Mouse (Mus musculus): ENCODE data around the gene Sertad1. TPM values are rescaled to one million over a fixed set of nuclear protein-coding genes. Genes with fewer than 3 reads are reported as not detected.
"Not testable (repeated sequence)": the region's sequence is repeated elsewhere in the genome, so short reads cannot be mapped to it uniquely, and the experiment has no call there.

Gene Sertad1
- polyA plus RNA-seq, 1 experiment from 2014 or later: 17.5 TPM

DNA sequence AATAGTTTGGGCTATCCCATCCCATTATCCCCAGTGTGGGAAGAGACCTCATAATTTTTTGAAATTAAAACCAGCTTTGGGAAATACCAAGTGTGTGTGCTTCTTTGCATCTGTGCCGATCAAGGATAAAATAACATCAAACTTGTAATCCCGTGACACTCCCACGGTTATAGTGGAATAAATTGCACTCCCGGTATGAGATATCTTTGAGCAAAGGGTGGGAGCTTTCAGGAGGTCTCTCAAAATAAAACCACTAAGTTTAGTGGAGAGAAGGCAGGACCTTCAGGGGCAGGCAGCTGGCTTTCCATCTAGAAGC is 3.5 kb downstream of the Sertad1 start:
- no peak for ATAC-seq (ENCODE audit: low FRiP score)
- 49% methylated on average over 4 of the region's 4 CpGs for WGBS
- H3K9me3 ChIP-seq (replicated peaks): no peaks in the 10 kb centered on the region
- peaks cover 21% of the 10 kb centered on the region for H3K4me1 ChIP-seq
- peak overlapping the region; percentile 59 for H3K9ac ChIP-seq
- peaks cover 5% of the 10 kb centered on the region; the same call in 1 of the 2 replicates for H3K36me3 ChIP-seq
- peak overlapping the region; percentile 58 for H3K4me2 ChIP-seq (replicated peaks)
- H3K4me3 ChIP-seq: peak overlapping the region; percentile 31
- peaks cover 18% of the 10 kb centered on the region; the same call in 1 of the 2 replicates for H3K27me3 ChIP-seq
- H3K27ac ChIP-seq: peak overlapping the region; percentile 67

DNA sequence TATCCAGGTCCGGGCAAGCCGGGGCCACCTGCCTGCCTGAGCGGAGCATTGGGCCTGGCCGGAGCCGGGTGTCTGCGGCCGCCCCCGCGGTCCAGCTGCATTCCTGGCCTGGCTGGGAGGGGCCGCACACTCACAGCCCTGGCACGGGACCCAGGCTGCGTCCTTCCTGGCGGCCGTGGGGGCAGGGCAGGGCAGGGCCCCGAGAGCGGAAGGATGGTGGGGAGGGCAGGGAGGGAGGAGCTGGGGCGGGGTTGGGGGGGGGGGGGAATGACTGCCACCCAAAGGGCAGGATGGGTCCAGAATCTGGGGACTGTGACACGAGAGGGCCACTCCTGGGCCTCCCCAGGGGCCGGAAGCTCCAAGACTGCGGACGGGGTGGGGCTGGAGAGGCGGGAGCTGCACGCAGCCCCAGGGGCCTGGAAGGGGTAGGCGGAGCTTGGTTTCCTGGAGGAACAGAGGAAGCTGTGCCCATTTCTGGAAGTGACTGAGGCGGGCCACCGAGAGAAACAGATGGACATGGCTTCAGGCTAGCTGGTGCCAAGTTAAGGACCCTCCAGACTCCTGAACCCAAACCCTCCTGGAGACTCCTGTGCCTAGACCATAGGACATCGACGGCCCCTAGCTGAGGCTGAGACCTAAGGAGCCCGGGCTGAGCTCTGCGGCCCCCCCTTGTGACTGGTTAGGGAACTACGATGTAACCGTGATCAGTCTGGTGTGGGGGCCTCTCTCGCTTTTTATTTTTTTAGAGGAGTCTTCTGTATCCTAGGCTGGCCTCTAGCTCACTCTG is 4.0 kb downstream of the Sertad1 start:
- Histone ChIP-seq H3K9me3 (replicated peaks) (no peaks in the 10 kb centered on the region), H3K27me3 (peaks cover 12% of the 10 kb centered on the region; the same call in 1 of the 2 replicates), H3K4me1 (peaks cover 21% of the 10 kb centered on the region), H3K36me3 (peaks cover 5% of the 10 kb centered on the region; the same call in 1 of the 2 replicates), H3K4me2 (replicated peaks) (peak overlapping the region; percentile 58), H3K4me3 (peak overlapping the region; percentile 31), H3K9ac (peak overlapping the region; percentile 59), H3K27ac (peak overlapping the region; percentile 67)
- ATAC-seq (ENCODE audit: low FRiP score): no peak; the same call in 1 of the 2 replicates
- WGBS: 3% methylated on average over 27 of the region's 33 CpGs

DNA sequence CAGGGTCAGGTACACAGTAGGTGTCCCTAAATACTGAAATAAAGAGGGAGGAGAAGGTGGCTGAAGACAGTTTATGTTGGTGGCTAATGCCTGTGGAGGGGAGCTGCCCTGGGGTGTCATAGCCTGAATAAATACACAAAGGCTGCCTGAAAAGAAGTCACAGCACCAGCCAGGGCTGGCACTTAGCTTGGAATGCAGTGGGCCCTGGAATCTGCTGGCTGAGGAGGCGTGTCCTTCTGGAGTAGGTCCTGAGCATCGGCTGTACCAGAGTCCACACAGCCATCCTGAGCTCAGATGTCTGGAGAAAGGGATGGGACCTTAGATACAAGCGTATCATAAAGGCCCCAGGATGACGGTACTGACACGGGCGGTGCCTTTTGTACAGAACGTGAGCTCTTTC is 5.1 kb downstream of the Sertad1 start:
- Histone ChIP-seq H3K9ac (no peak overlapping the region), H3K4me2 (replicated peaks) (no peak overlapping the region), H3K27me3 (0 out of 2 replicates have a peak, but pooled peaks cover 11% of the 10 kb centered on the region), H3K36me3 (peaks cover 5% of the 10 kb centered on the region; the same call in 1 of the 2 replicates), H3K4me1 (peaks cover 21% of the 10 kb centered on the region), H3K4me3 (no peak overlapping the region), H3K27ac (no peak overlapping the region), H3K9me3 (replicated peaks) (no peaks in the 10 kb centered on the region)
- ATAC-seq (ENCODE audit: low FRiP score): no peak
- 73% methylated on average over 7 of the region's 7 CpGs for WGBS

DNA sequence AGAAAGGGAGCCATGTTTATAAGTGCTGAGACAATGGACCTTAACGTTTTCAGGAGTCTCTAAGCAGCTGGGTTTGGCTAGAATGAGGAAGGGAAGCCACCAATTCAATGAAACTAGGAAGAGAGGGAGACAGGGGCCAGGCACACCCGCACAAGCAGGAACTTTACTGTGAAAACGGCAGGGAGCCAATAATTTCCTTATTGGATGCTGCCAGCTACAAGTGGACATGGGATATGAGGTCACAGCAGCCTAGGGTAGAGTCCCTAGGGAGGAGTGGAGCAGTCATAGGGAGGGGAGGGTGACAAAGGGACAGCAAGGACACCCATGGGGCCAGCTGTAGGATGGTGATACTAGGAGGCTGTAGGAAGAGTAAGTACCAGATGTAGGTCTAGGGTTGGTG is 6.3 kb downstream of the Sertad1 start:
- 79% methylated on average over 3 of the region's 3 CpGs for WGBS
- no peak overlapping the region for H3K9ac ChIP-seq
- peaks cover 15% of the 10 kb centered on the region for H3K4me1 ChIP-seq
- no peak overlapping the region for H3K4me2 ChIP-seq (replicated peaks)
- H3K9me3 ChIP-seq (replicated peaks): no peaks in the 10 kb centered on the region
- no peak for ATAC-seq (ENCODE audit: low FRiP score)
- no peak overlapping the region for H3K27ac ChIP-seq
- 0 out of 2 replicates have a peak, but pooled peaks cover 11% of the 10 kb centered on the region for H3K27me3 ChIP-seq
- peaks cover 5% of the 10 kb centered on the region; the same call in 1 of the 2 replicates for H3K36me3 ChIP-seq
- no peak overlapping the region for H3K4me3 ChIP-seq

DNA sequence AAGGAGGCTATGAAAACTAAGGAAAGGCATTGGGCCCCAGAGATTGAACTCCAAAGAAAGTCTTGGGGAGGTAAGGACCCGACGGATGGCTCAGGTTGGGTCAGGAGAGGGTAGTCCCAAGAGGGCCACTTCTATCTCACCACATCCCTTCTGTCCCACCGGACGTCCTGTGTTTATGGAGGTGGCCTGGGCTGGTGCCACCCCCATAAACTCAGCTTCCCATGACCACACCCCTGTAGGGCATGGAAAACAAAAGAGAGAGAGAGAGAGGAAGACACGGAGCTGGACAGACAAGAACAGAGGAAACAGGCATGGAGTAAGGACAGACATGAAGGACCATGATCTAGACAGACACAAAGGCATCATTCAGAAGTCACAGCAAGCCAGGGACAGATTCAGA is 6.7 kb downstream of the Sertad1 start:
- ATAC-seq (ENCODE audit: low FRiP score): no peak
- peaks cover 5% of the 10 kb centered on the region; the same call in 1 of the 2 replicates for H3K36me3 ChIP-seq
- no peak overlapping the region for H3K4me3 ChIP-seq
- H3K27me3 ChIP-seq: 0 out of 2 replicates have a peak, but pooled peaks cover 11% of the 10 kb centered on the region
- H3K9me3 ChIP-seq (replicated peaks): no peaks in the 10 kb centered on the region
- H3K9ac ChIP-seq: no peak overlapping the region
- H3K27ac ChIP-seq: no peak overlapping the region
- no peak overlapping the region for H3K4me2 ChIP-seq (replicated peaks)
- peaks cover 11% of the 10 kb centered on the region for H3K4me1 ChIP-seq
- WGBS: 83% methylated on average over 5 of the region's 5 CpGs

DNA sequence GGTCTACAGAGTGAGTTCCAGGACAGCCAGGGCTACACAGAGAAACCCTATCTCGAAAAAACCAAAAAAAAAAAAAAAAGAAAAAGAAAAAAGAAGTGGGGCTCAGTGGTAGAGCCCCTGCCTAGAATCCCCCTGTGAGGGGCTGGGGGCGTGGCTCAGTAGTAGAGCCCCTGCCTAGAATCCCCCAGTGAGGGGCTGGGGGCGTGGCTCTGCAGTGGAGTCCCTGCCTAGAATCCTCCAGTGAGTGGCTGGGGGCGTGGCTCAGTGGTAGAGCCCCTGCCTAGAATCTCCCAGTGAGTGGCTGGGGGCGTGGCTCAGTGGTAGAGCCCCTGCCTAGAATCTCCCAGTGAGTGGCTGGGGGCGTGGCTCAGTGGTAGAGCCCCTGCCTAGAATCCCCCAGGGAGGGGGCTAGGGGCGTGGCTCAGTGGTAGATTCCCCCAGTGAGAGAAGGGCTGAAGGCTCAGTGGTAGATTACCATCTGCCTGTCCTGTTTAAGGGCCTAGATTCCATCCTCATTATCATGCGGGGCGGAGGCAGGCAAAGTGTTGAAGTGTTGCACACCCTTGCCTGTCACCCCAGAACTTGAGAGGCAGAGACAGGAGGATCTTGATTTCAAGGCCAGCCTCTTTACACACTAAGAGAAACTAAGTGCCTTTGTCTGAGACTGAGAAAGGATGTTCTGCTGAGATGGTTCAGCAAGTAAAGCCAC is 8.1 kb downstream of the Sertad1 start:
- H3K4me2 ChIP-seq (replicated peaks); H3K9ac ChIP-seq; H3K36me3 ChIP-seq; H3K27me3 ChIP-seq; ATAC-seq (ENCODE audit: low FRiP score); H3K4me3 ChIP-seq; H3K27ac ChIP-seq; H3K9me3 ChIP-seq (replicated peaks): not testable (repeated sequence)
- WGBS: 90% methylated on average over 9 of the region's 9 CpGs
- peaks cover 10% of the 10 kb centered on the region for H3K4me1 ChIP-seq

DNA sequence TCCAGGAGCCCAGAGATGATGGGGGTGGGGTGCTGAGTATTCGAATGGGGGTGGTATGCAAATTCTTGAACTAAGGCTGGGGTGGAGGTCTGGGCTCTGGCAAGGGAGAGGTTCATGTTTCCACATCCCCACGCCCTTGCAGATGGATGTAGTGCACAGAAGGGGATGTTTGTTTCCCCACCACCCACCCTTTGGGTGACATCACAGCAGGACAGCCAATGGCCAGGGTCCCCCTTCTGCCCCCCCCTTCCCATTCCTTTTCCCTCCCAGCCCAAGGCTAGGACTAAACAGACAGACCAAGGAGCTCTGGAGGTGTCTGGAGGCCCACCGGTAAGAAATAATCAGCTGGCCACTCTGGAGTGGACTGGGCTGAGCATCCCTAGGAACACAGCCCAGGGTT is 12.3 kb downstream of the Sertad1 start, which contains the start of gene Prx:
Prx (plus strand) TSS at position 289 of the 400 bp plus-strand sequence.
- H3K27me3 ChIP-seq: no peaks in the 10 kb centered on the region
- no peaks in the 10 kb centered on the region for H3K4me1 ChIP-seq
- no peaks in the 10 kb centered on the region for H3K36me3 ChIP-seq
- H3K9ac ChIP-seq: no peak within 1 kb of the TSS
- H3K4me2 ChIP-seq (replicated peaks): no peak within 1 kb of the TSS
- no peak for ATAC-seq (ENCODE audit: low FRiP score)
- no peak within 1 kb of the TSS for H3K4me3 ChIP-seq
- no peaks in the 10 kb centered on the region for H3K9me3 ChIP-seq (replicated peaks)
- no peak within 1 kb of the TSS for H3K27ac ChIP-seq
- 46% methylated on average over 3 of the region's 3 CpGs for WGBS

DNA sequence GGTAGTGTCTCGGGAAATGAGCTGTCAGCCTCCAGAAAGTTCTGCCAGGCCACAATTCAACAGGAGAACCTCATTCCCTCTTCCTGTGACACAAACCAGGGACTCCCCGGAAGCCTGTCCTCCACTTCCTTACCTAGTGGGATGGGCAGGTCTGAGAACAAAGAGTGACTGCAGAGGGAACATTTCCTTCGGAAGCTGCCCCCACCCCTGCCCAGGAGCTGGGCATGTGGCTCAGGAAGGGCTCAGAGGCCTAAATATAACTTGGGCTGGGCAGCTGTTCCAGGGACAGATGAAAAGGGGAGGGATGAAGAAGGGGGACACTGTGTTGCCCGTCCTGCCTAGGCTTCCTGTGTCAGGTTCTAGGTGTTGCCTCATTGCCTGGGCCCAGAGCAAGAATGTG is 14.9 kb downstream of the Sertad1 start:
- Histone ChIP-seq H3K9ac (no peak overlapping the region), H3K36me3 (no peaks in the 10 kb centered on the region), H3K4me2 (replicated peaks) (no peak overlapping the region), H3K27me3 (no peaks in the 10 kb centered on the region), H3K4me3 (no peak overlapping the region), H3K9me3 (replicated peaks) (no peaks in the 10 kb centered on the region), H3K4me1 (no peaks in the 10 kb centered on the region; the same call in 1 of the 2 replicates), H3K27ac (no peak overlapping the region)
- no peak for ATAC-seq (ENCODE audit: low FRiP score)
- WGBS: 68% methylated on average over 4 of the region's 4 CpGs

DNA sequence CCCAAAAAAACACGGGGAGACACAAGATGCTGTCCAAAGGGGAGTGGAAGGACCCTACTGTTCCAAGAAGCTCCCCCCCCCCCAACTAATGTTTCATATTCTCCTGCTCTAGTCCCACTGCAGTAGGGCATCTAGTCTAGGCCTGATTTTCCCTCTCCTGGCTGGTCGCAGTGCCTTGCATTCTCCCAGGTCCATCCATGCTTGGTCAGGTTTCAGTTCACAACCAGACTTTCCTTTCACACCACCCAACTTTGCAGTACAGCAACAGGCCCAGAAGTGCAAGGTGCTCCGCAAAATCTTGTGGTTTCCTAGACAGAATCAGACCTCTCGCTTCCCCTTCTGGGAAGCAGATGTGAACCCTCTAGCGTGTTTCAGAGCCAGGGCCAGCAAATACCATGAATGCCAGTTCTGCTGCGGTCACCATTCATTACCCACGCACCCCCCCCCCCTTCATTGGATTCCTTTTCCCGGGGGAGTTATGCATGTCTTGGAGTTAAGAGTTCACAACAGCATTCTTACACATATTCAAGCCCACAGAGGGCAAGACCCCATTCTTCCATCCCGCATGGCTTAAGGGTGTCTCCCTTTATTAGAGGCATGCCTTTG is 20.2 kb downstream of the Sertad1 start:
- Histone ChIP-seq H3K9me3 (replicated peaks) (no peaks in the 10 kb centered on the region), H3K9ac (no peak overlapping the region), H3K27me3 (no peaks in the 10 kb centered on the region), H3K4me1 (peaks cover 9% of the 10 kb centered on the region), H3K4me2 (replicated peaks) (peak overlapping the region; percentile 58), H3K36me3 (no peaks in the 10 kb centered on the region), H3K27ac (peak overlapping the region; percentile 94), H3K4me3 (peak overlapping the region; percentile 50; the same call in 1 of the 2 replicates)
- WGBS: 39% methylated on average over 9 of the region's 9 CpGs
- ATAC-seq (ENCODE audit: low FRiP score): 0 out of 2 replicates have a peak, but pooled peaks have one; percentile 22

DNA sequence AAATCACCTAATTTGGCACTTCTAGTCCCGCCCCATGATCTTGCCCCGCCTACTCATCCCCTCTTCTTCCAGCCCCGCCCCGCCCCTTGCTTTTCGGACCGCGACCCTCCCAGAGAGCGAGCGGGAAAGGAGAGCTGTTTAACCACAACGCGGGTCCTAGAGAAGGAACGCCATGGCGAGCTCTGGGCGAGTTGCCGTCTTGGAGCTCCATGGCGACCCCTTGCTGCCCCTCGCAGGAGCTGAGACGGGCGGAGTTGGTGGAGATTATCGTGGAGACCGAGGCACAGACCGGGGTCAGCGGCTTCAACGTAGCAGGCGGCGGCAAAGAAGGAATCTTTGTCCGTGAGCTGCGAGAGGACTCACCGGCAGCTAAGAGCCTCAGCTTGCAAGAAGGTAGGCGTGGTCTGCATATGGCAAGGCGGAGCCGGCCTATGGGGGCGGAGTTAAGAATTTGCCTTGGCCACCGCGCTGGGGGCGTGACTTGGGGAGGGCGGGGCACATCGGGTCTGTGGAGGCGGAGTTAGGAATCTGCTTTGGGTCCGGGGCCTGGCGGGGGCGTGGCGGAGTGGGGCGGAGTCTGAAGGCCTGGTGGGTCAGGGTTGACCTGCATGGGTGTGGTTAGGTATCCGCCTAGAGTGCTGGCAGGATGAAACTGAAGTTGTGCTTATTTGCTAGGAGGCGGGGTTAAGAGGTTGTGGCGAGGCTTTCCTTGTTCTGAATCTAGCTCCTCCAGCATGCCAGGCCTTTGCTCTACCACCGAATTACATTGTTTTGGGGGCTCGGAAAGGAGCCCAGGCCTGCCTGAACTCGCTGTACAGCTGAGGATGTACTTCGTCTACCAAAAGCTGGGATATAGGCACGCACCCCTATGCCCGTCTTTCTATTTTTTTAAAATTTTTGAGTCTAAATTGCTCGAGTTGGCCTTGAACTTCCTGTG is 21.3 kb downstream of the Sertad1 start:
- Histone ChIP-seq H3K27ac (peak overlapping the region; percentile 94), H3K4me3 (peak overlapping the region; percentile 50), H3K9ac (peak overlapping the region; percentile 70), H3K36me3 (no peaks in the 10 kb centered on the region), H3K27me3 (no peaks in the 10 kb centered on the region), H3K9me3 (replicated peaks) (no peaks in the 10 kb centered on the region), H3K4me2 (replicated peaks) (peak overlapping the region; percentile 58), H3K4me1 (peaks cover 9% of the 10 kb centered on the region)
- ATAC-seq (ENCODE audit: low FRiP score): peak; percentile 92
- WGBS: under 1% methylated on average over 54 of the region's 54 CpGs

DNA sequence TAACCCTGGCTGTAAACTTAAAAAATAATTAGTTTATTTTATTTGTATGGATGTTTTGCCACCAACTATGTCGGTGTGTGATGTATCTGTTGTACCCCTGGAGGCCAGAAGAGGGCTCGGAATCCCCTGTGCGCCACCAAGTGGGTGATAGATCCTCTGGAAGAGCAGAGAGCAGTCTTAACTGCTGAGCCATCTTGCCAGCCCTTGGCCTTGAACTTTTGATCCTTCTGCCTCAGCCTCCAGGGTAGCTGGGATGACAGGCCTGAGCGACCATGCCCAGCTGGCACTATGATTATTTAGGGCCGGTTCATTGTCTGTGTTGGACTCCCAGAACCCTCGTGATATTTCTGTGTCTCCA is 21.9 kb downstream of the Sertad1 start:
- WGBS: 28% methylated on average over 6 of the region's 6 CpGs
- peaks cover 9% of the 10 kb centered on the region for H3K4me1 ChIP-seq
- H3K36me3 ChIP-seq: no peaks in the 10 kb centered on the region
- no peak overlapping the region for H3K4me3 ChIP-seq
- peak; percentile 54 for ATAC-seq (ENCODE audit: low FRiP score)
- no peaks in the 10 kb centered on the region for H3K27me3 ChIP-seq
- H3K9me3 ChIP-seq (replicated peaks): no peaks in the 10 kb centered on the region
- peak overlapping the region; percentile 58 for H3K4me2 ChIP-seq (replicated peaks)
- no peak overlapping the region for H3K9ac ChIP-seq
- H3K27ac ChIP-seq: no peak overlapping the region

Data from hindbrain, embryonic 12.5 days (tissue).